Mouse (Mus musculus): ENCODE measurements around the gene Alg2. TPM values are rescaled to one million over a fixed set of nuclear protein-coding genes. Genes with fewer than 3 reads are reported as not detected.

Gene Alg2
- polyA plus RNA-seq, 1 experiment = 22.7 TPM

DNA sequence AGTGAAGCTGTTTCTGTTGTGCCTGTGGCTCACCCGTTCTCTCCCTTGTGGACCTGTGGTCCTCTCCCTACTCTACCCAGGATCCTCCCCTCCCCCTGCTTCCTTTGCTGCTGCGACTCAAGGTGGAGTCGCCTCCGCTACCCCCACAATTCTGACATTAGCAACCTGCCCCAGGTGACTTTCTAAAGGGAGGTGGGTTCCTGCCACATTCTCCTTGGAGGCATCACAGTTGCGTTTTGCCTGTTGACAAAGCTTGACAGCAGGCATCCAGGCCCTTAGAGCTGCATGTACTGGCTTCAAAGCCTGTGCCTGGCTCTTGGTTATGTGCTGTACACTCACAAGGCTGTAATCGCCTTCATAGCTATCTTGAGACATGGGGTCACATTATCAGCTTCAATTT lies 35.2 kb downstream of the Alg2 start:
- H3K36me3 ChIP-seq (ENCODE audit: control insufficient read depth, insufficient read depth) = no peaks in the 10 kb centered on the region
- H3ac ChIP-seq (ENCODE audit: control insufficient read depth, insufficient read length) = no peak overlapping the region
- no peaks in the 10 kb centered on the region for H3K79me2 ChIP-seq (ENCODE audit: control insufficient read depth, insufficient read depth)
- H3K4me3 ChIP-seq = no peak overlapping the region
- peaks cover 6% of the 10 kb centered on the region for H3K27me3 ChIP-seq (ENCODE audit: control insufficient read depth, insufficient read depth, insufficient read length)
- H3K4me2 ChIP-seq (ENCODE audit: low read depth) = no peak overlapping the region
- TF ChIP-seq SRF (IDR thresholded peaks at IDR 0.05; ENCODE audit: control insufficient read depth, insufficient read length, low read depth) = no peak
- TF ChIP-seq MYOD1 (IDR thresholded peaks at IDR 0.05; ENCODE audit: control insufficient read depth in 1 of 3, insufficient read length in 2 of 3, low read depth in 2 of 3) = no peak
- TF ChIP-seq CEBPB (IDR thresholded peaks at IDR 0.05; ENCODE audit: insufficient read depth, poor library complexity, severe bottlenecking) = no peak
- no peak for TF ChIP-seq E2F4 (IDR thresholded peaks at IDR 0.05; ENCODE audit: insufficient read depth)
- no peak for TF ChIP-seq REST (IDR thresholded peaks at IDR 0.05; ENCODE audit: insufficient read depth, insufficient read length)
- no peak for TF ChIP-seq TCF12 (IDR thresholded peaks at IDR 0.05; ENCODE audit: insufficient read depth, poor library complexity, severe bottlenecking)
- no peak for TF ChIP-seq TCF3 (IDR thresholded peaks at IDR 0.05; ENCODE audit: insufficient read length, low read depth)

- TF ChIP-seq USF1 (IDR thresholded peaks at IDR 0.05; ENCODE audit: low read depth) = no peak
- no peak for TF ChIP-seq MAX (IDR thresholded peaks at IDR 0.05; ENCODE audit: low read depth)
- TF ChIP-seq MYOG (IDR thresholded peaks at IDR 0.05; ENCODE audit: control insufficient read depth in 1 of 3, insufficient read depth in 1 of 3, insufficient read length in 2 of 3, low read depth in 2 of 3) = peak in 1 of 3 experiments; percentile 65
- TF ChIP-seq MYOD1 (IDR thresholded peaks at IDR 0.05; ENCODE audit: control insufficient read depth in 1 of 3, insufficient read length in 2 of 3, low read depth in 2 of 3) = peak in 2 of 3 experiments; percentile 36 to 45
- TF ChIP-seq CEBPB (IDR thresholded peaks at IDR 0.05; ENCODE audit: insufficient read depth, poor library complexity, severe bottlenecking) = no peak
- TF ChIP-seq POLR2A (IDR thresholded peaks at IDR 0.05; ENCODE audit: insufficient read length, low read depth) = no peak
- peak; percentile 19 for TF ChIP-seq POLR2AphosphoS2 (IDR thresholded peaks at IDR 0.05; ENCODE audit: insufficient read length, low read depth)
- TF ChIP-seq REST (IDR thresholded peaks at IDR 0.05; ENCODE audit: insufficient read depth, insufficient read length) = no peak
- no peak for TF ChIP-seq SRF (IDR thresholded peaks at IDR 0.05; ENCODE audit: control insufficient read depth, insufficient read length, low read depth)
- TF ChIP-seq E2F4 (IDR thresholded peaks at IDR 0.05; ENCODE audit: insufficient read depth) = no peak
- Histone ChIP-seq H3ac (ENCODE audit: control insufficient read depth, insufficient read length) (no peak overlapping the region), H3K4me2 (ENCODE audit: low read depth) (peak overlapping the region; percentile 98), H3K79me2 (ENCODE audit: control insufficient read depth, insufficient read depth) (no peaks in the 10 kb centered on the region), H3K27me3 (ENCODE audit: control insufficient read depth, insufficient read depth, insufficient read length) (peaks cover 15% of the 10 kb centered on the region), H3K36me3 (ENCODE audit: control insufficient read depth, insufficient read depth) (no peaks in the 10 kb centered on the region), H3K4me3 (peak overlapping the region; percentile 33)
Observed at GRCm38 (mm10) chr4:47437365-47438340, 36.5 kb downstream of the Alg2 start.

GRCm38 (mm10) chr4:47435566-47436360 lies 38.4 kb downstream of the Alg2 start:
- Histone ChIP-seq H3K4me2 (ENCODE audit: low read depth) (no peak overlapping the region), H3K36me3 (ENCODE audit: control insufficient read depth, insufficient read depth) (no peaks in the 10 kb centered on the region), H3ac (ENCODE audit: control insufficient read depth, insufficient read length) (no peak overlapping the region), H3K27me3 (ENCODE audit: control insufficient read depth, insufficient read depth, insufficient read length) (peaks cover 14% of the 10 kb centered on the region), H3K79me2 (ENCODE audit: control insufficient read depth, insufficient read depth) (no peaks in the 10 kb centered on the region), H3K4me3 (no peak overlapping the region)
- TF ChIP-seq TCF12 (IDR thresholded peaks at IDR 0.05; ENCODE audit: insufficient read depth, poor library complexity, severe bottlenecking) (no peak), POLR2AphosphoS2 (IDR thresholded peaks at IDR 0.05; ENCODE audit: insufficient read length, low read depth) (no peak), USF1 (IDR thresholded peaks at IDR 0.05; ENCODE audit: low read depth) (no peak)

- no peaks in the 10 kb centered on the region for H3K79me2 ChIP-seq (ENCODE audit: control insufficient read depth, insufficient read depth)
- H3ac ChIP-seq (ENCODE audit: control insufficient read depth, insufficient read length) = no peak overlapping the region
- no peak overlapping the region for H3K4me3 ChIP-seq
- peaks cover 14% of the 10 kb centered on the region for H3K27me3 ChIP-seq (ENCODE audit: control insufficient read depth, insufficient read depth, insufficient read length)
- no peak overlapping the region for H3K4me2 ChIP-seq (ENCODE audit: low read depth)
- H3K36me3 ChIP-seq (ENCODE audit: control insufficient read depth, insufficient read depth) = no peaks in the 10 kb centered on the region
- TF ChIP-seq MYOD1 (IDR thresholded peaks at IDR 0.05; ENCODE audit: control insufficient read depth in 1 of 3, insufficient read length in 2 of 3, low read depth in 2 of 3) (no peak), SRF (IDR thresholded peaks at IDR 0.05; ENCODE audit: control insufficient read depth, insufficient read length, low read depth) (no peak)
Observed at GRCm38 (mm10) chr4:47435131-47435530, 39.0 kb downstream of the Alg2 start.

GRCm38 (mm10) chr4:47432766-47433165 lies 41.4 kb downstream of the Alg2 start:
- Histone ChIP-seq H3K36me3 (ENCODE audit: control insufficient read depth, insufficient read depth) (no peaks in the 10 kb centered on the region), H3K4me3 (no peak overlapping the region), H3K4me2 (ENCODE audit: low read depth) (no peak overlapping the region), H3K27me3 (ENCODE audit: control insufficient read depth, insufficient read depth, insufficient read length) (peaks cover 14% of the 10 kb centered on the region), H3ac (ENCODE audit: control insufficient read depth, insufficient read length) (no peak overlapping the region), H3K79me2 (ENCODE audit: control insufficient read depth, insufficient read depth) (no peaks in the 10 kb centered on the region)
- no peak for TF ChIP-seq TCF3 (IDR thresholded peaks at IDR 0.05; ENCODE audit: insufficient read length, low read depth)
- TF ChIP-seq TCF12 (IDR thresholded peaks at IDR 0.05; ENCODE audit: insufficient read depth, poor library complexity, severe bottlenecking) = no peak
- TF ChIP-seq POLR2AphosphoS2 (IDR thresholded peaks at IDR 0.05; ENCODE audit: insufficient read length, low read depth) = no peak
- no peak for TF ChIP-seq POLR2A (IDR thresholded peaks at IDR 0.05; ENCODE audit: insufficient read length, low read depth)
- no peak for TF ChIP-seq MAX (IDR thresholded peaks at IDR 0.05; ENCODE audit: low read depth)
- no peak for TF ChIP-seq USF1 (IDR thresholded peaks at IDR 0.05; ENCODE audit: low read depth)
- no peak for TF ChIP-seq MYOG (IDR thresholded peaks at IDR 0.05; ENCODE audit: control insufficient read depth in 1 of 3, insufficient read depth in 1 of 3, insufficient read length in 2 of 3, low read depth in 2 of 3)
- TF ChIP-seq E2F4 (IDR thresholded peaks at IDR 0.05; ENCODE audit: insufficient read depth) = no peak
- no peak for TF ChIP-seq MYOD1 (IDR thresholded peaks at IDR 0.05; ENCODE audit: control insufficient read depth in 1 of 3, insufficient read length in 2 of 3, low read depth in 2 of 3)
- no peak for TF ChIP-seq CEBPB (IDR thresholded peaks at IDR 0.05; ENCODE audit: insufficient read depth, poor library complexity, severe bottlenecking)
- no peak for TF ChIP-seq REST (IDR thresholded peaks at IDR 0.05; ENCODE audit: insufficient read depth, insufficient read length)
- TF ChIP-seq SRF (IDR thresholded peaks at IDR 0.05; ENCODE audit: control insufficient read depth, insufficient read length, low read depth) = no peak

Measured in myocyte (in vitro differentiated cells).